ENCODE assay signal across 30 mouse cellular contexts in genomic region chr1:73394466-73394865, GRCm38 (mm10).
DNase-seq lines count a peak whose midpoint lies in the region; ATAC-seq and TF ChIP-seq lines count a peak whose summit lies in the region.
"Had no signal": no experiment of that assay in that cellular context is flagged by ENCODE, and none has a peak within 500 bp of the region (broad histone marks: within the 10 kb centered on the region; RNA-seq: fewer than 3 reads in every experiment).

No protein-coding gene starts in this region.

- H3K4me1 ChIP-seq in embryonic facial prominence, embryonic 13.5 days, result peaks cover 14% of the 10 kb centered on the region
- H3K4me1 ChIP-seq in embryonic facial prominence, embryonic 10.5 days, result peaks cover 14% of the 10 kb centered on the region
- H3K4me1 ChIP-seq in kidney, embryonic 15.5 days, result peaks cover 40% of the 10 kb centered on the region
- no peaks in the 10 kb centered on the region for H3K4me1 ChIP-seq in lung, adult 2 months (ENCODE audit: control insufficient read depth, insufficient read depth, low read length)
- H3K4me1 ChIP-seq in stomach, embryonic 16.5 days (ENCODE audit: control insufficient read depth, insufficient read depth, low read length), result 0 out of 2 replicates have a peak, but pooled peaks cover 6% of the 10 kb centered on the region
- H3K4me1 ChIP-seq: hindbrain, embryonic 12.5 days; liver, embryonic 12.5 days; midbrain, embryonic 10.5 days had no signal

- TF ChIP-seq POLR2A in lung, adult 2 months (IDR thresholded peaks at IDR 0.05; ENCODE audit: borderline replicate concordance, extremely low read depth, low read depth, low read length), result no peak

- H3K36me3 ChIP-seq in embryonic facial prominence, embryonic 13.5 days, result no peaks in the 10 kb centered on the region
- no peaks in the 10 kb centered on the region for H3K36me3 ChIP-seq in embryonic facial prominence, embryonic 10.5 days (replicated peaks)
- no peaks in the 10 kb centered on the region for H3K36me3 ChIP-seq in kidney, embryonic 15.5 days
- no peaks in the 10 kb centered on the region for H3K36me3 ChIP-seq in stomach, embryonic 16.5 days (ENCODE audit: control insufficient read depth, insufficient read depth, low read length)
- H3K36me3 ChIP-seq: hindbrain, embryonic 12.5 days; liver, embryonic 12.5 days; midbrain, embryonic 10.5 days; neural tube, embryonic 13.5 days had no signal

- peak overlapping the region; percentile 62; the same call in 1 of the 2 replicates for H3K27ac ChIP-seq in embryonic facial prominence, embryonic 13.5 days
- H3K27ac ChIP-seq in embryonic facial prominence, embryonic 10.5 days (replicated peaks), result no peak overlapping the region
- H3K27ac ChIP-seq in kidney, embryonic 15.5 days, result peak overlapping the region; percentile 75
- peak overlapping the region; percentile 69; the same call in 1 of the 2 replicates for H3K27ac ChIP-seq in stomach, embryonic 16.5 days (ENCODE audit: low read length)
- H3K27ac ChIP-seq: heart, adult 2 months; hindbrain, embryonic 12.5 days; left cerebral cortex, adult 2 months; liver, embryonic 12.5 days; midbrain, embryonic 10.5 days; neural tube, embryonic 13.5 days had no signal

- no peak overlapping the region for H3K4me3 ChIP-seq in embryonic facial prominence, embryonic 13.5 days
- no peak overlapping the region for H3K4me3 ChIP-seq in embryonic facial prominence, embryonic 10.5 days
- no peak overlapping the region for H3K4me3 ChIP-seq in kidney, embryonic 15.5 days (replicated peaks)
- H3K4me3 ChIP-seq in lung, adult 2 months (replicated peaks; ENCODE audit: extremely low read depth, low read depth, low read length), result no peak overlapping the region
- H3K4me3 ChIP-seq in stomach, embryonic 16.5 days (replicated peaks; ENCODE audit: low read length), result no peak overlapping the region
- H3K4me3 ChIP-seq: heart, adult 2 months; hindbrain, embryonic 12.5 days; left cerebral cortex, adult 2 months; liver, embryonic 12.5 days; midbrain, embryonic 10.5 days; myocyte; neural tube, embryonic 13.5 days had no signal

- no peaks in the 10 kb centered on the region for H3K9me3 ChIP-seq in embryonic facial prominence, embryonic 13.5 days
- no peaks in the 10 kb centered on the region for H3K9me3 ChIP-seq in embryonic facial prominence, embryonic 10.5 days
- H3K9me3 ChIP-seq in kidney, embryonic 15.5 days (replicated peaks), result no peaks in the 10 kb centered on the region
- H3K9me3 ChIP-seq in stomach, embryonic 16.5 days (replicated peaks; ENCODE audit: control insufficient read depth, low read length), result no peaks in the 10 kb centered on the region
- H3K9me3 ChIP-seq: hindbrain, embryonic 12.5 days; liver, embryonic 12.5 days; midbrain, embryonic 10.5 days; neural tube, embryonic 13.5 days had no signal

- 23% methylated on average over 1 of the region's 1 CpGs for WGBS in embryonic facial prominence, embryonic 13.5 days
- WGBS in embryonic facial prominence, embryonic 10.5 days, result 49% methylated on average over 1 of the region's 1 CpGs
- 50% methylated on average over 1 of the region's 1 CpGs for WGBS in kidney, embryonic 15.5 days
- WGBS in lung, adult 2 months, result 50% methylated on average over 1 of the region's 1 CpGs
- 24% methylated on average over 1 of the region's 1 CpGs for WGBS in stomach, embryonic 16.5 days

- H3K9ac ChIP-seq in embryonic facial prominence, embryonic 13.5 days, result no peak overlapping the region
- no peak overlapping the region for H3K9ac ChIP-seq in kidney, embryonic 15.5 days
- H3K9ac ChIP-seq in stomach, embryonic 16.5 days (ENCODE audit: low read length), result no peak overlapping the region
- H3K9ac ChIP-seq: hindbrain, embryonic 12.5 days; liver, embryonic 12.5 days; neural tube, embryonic 13.5 days had no signal

- no peaks in the 10 kb centered on the region for H3K27me3 ChIP-seq in embryonic facial prominence, embryonic 13.5 days
- H3K27me3 ChIP-seq in embryonic facial prominence, embryonic 10.5 days (replicated peaks; ENCODE audit: low read depth, poor library complexity, severe bottlenecking), result no peaks in the 10 kb centered on the region
- no peaks in the 10 kb centered on the region for H3K27me3 ChIP-seq in kidney, embryonic 15.5 days
- H3K27me3 ChIP-seq in stomach, embryonic 16.5 days (ENCODE audit: control insufficient read depth, insufficient read depth, low read length), result no peaks in the 10 kb centered on the region
- H3K27me3 ChIP-seq: hindbrain, embryonic 12.5 days; liver, embryonic 12.5 days; neural tube, embryonic 13.5 days had no signal

- ATAC-seq in embryonic facial prominence, embryonic 13.5 days (ENCODE audit: insufficient number of reproducible peaks, insufficient read depth, low FRiP score, low TSS enrichment, low read depth), result no peak
- ATAC-seq in kidney, embryonic 15.5 days (replicated peaks; ENCODE audit: low FRiP score), result no peak
- no peak for ATAC-seq in stomach, embryonic 16.5 days (ENCODE audit: insufficient read depth, low FRiP score)
- ATAC-seq: activated CD4-positive, CD25-positive, alpha-beta regulatory T cell, adult 4 months; forebrain, embryonic 16.5 days; intestine, postnatal 0 days; liver, embryonic 12.5 days; midbrain, embryonic 16.5 days had no signal

- DNase-seq in embryonic facial prominence, embryonic 10.5 days (ENCODE audit: low spot score), result no peak
- DNase-seq in kidney, adult 9 months, result no peak
- DNase-seq in lung, postnatal 10 days, result peak; percentile 10
- no peak for DNase-seq in lung, adult 2 months
- no peak for DNase-seq in spleen, postnatal 10 days (ENCODE audit: low spot score in 2 of 2)
- DNase-seq: adrenal gland, adult 8-10 months; cerebellum, adult 11-12 months; cerebellum, postnatal 10 days; gastrocnemius, postnatal 25 days; heart, adult 2 months; layer of hippocampus, adult 9-11 months; left cerebral cortex, postnatal 4 days; retina, postnatal 1 day; right cerebral cortex, postnatal 25 days; spleen, adult 18-20 months; thymus, adult 2 months; thymus, postnatal 4 days had no signal

- H3K4me2 ChIP-seq in embryonic facial prominence, embryonic 13.5 days, result no peak overlapping the region
- no peak overlapping the region for H3K4me2 ChIP-seq in kidney, embryonic 15.5 days
- H3K4me2 ChIP-seq in stomach, embryonic 16.5 days (ENCODE audit: low read depth, low read length), result no peak overlapping the region
- H3K4me2 ChIP-seq: hindbrain, embryonic 12.5 days; liver, embryonic 12.5 days; neural tube, embryonic 13.5 days had no signal

- TF ChIP-seq CTCF in lung, adult 2 months (IDR thresholded peaks at IDR 0.05; ENCODE audit: insufficient read depth, low read length), result no peak
